Mouse (Mus musculus) neural tube, embryonic 15.5 days (tissue): ENCODE results near the gene Ror2. TPM values are rescaled to one million over a fixed set of nuclear protein-coding genes. Genes with fewer than 3 reads are reported as not detected.

Experiments
- ATAC-seq: fragments of 200-750 bp; cut with Nextera tagmentation; 2 replicates; pipeline ENCODE4 v1.8.0; 2017; ENCODE audit warnings: mild to moderate bottlenecking, moderate TSS enrichment, moderate library complexity; ENCODE audit not compliant: low FRiP score
- H3K27ac ChIP-seq: fragments of 300-500 bp; sonication (generic); replicated peaks from 2 replicates; pipeline ENCODE4 v1.5.1; 2015; ENCODE audit warnings: mild to moderate bottlenecking, inconsistent platforms
- H3K27me3 ChIP-seq: fragments of 300-500 bp; sonication (generic); replicated peaks from 2 replicates; pipeline ENCODE4 v1.6.1; 2015; ENCODE audit warnings: inconsistent platforms
- H3K36me3 ChIP-seq: fragments of 300-500 bp; sonication (generic); 2 replicates; pipeline ENCODE4 v1.6.1; 2015; ENCODE audit warnings: inconsistent platforms
- H3K4me1 ChIP-seq: fragments of 300-500 bp; sonication (generic); 2 replicates; pipeline ENCODE4 v1.6.1; 2015; ENCODE audit warnings: inconsistent platforms
- H3K4me2 ChIP-seq: fragments of 300-500 bp; sonication (generic); 2 replicates; pipeline ENCODE4 v1.6.1; 2015; ENCODE audit warnings: inconsistent platforms, mild to moderate bottlenecking, moderate library complexity
- H3K4me3 ChIP-seq: fragments of 300-500 bp; sonication (generic); replicated peaks from 2 replicates; pipeline ENCODE4 v1.5.1; 2015; ENCODE audit warnings: mild to moderate bottlenecking, inconsistent platforms
- H3K9ac ChIP-seq: fragments of 300-500 bp; sonication (generic); replicated peaks from 2 replicates; pipeline ENCODE4 v1.6.1; 2015; ENCODE audit warnings: mild to moderate bottlenecking, inconsistent platforms
- H3K9me3 ChIP-seq: fragments of 300-500 bp; sonication (generic); replicated peaks from 2 replicates; pipeline ENCODE4 v1.6.1; 2016; ENCODE audit warnings: inconsistent platforms
- WGBS: fragments of 180-500 bp; shearing (Covaris S2); methylation state at CpG from one replicate; pipeline ENCODE4 v1.1.7; 2015; ENCODE audit warnings: mixed read lengths; 5-methylcytosine and 5-hydroxymethylcytosine counted together
- polyA plus RNA-seq: library from polyadenylated mRNA; unstranded; fragments of >200 nt; fragmentation: Nextera tagmentation; extraction: Ambion mirVana; gene quantifications from 2 replicates; pipeline ENCODE4 v1.2.1, GENCODE M21; 2015

The Ror2 gene
- polyA plus RNA-seq, 1 experiment from 2014 or later: 3.4 TPM

DNA sequence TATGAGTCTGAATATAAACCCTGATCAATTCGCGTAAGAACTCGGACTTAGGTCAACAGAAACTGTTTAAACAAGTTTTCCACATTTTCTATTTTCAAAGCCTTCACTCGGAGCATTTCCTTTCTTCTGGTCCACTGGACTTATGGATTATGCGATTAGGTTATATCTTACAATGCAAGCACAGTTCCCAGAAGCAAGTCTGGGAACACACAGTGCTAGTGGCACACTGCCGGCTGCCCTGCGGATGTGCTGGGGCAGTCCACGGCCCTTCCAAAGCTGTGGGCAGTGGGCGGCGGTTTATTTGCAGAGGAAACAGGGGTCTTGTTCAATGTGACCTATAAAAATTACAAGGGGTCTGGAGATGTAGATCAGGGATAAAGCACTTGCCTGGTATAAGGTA is 97.0 kb downstream of the Ror2 start:
- Histone ChIP-seq H3K4me3 (no peak overlapping the region), H3K27ac (no peak overlapping the region), H3K36me3 (no peaks in the 10 kb centered on the region), H3K9ac (no peak overlapping the region), H3K4me2 (no peak overlapping the region), H3K27me3 (no peaks in the 10 kb centered on the region), H3K9me3 (no peaks in the 10 kb centered on the region), H3K4me1 (peaks cover 5% of the 10 kb centered on the region)
- WGBS: 72% methylated on average over 10 of the region's 10 CpGs
- no peak for ATAC-seq

DNA sequence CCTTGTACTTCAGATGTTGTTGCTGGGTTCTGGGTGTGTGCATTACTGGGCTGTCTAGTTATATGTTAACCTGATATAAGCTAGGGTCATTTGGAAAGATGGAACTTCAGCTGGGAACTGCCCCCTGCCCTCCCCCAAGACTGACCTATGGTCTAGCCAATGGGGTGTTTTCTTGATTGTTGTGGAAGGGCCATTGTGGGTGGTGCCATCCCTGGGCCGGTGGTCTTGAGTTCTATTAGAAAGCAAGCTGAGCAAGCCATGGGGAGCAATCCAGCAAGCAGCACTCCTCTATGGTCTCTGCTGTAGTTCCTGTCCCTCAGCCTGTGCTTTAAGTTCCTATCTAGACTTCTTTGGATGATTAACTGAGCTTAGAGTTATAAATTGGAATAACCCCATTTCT is 101.1 kb downstream of the Ror2 start:
- no peak for ATAC-seq
- H3K27me3 ChIP-seq: no peaks in the 10 kb centered on the region
- H3K9me3 ChIP-seq: no peaks in the 10 kb centered on the region
- peaks cover 8% of the 10 kb centered on the region; the same call in 1 of the 2 replicates for H3K4me1 ChIP-seq
- no peak overlapping the region for H3K4me2 ChIP-seq
- H3K27ac ChIP-seq: no peak overlapping the region
- no peak overlapping the region for H3K9ac ChIP-seq
- WGBS: 90% methylated on average over 1 of the region's 1 CpGs
- no peaks in the 10 kb centered on the region for H3K36me3 ChIP-seq
- no peak overlapping the region for H3K4me3 ChIP-seq

DNA sequence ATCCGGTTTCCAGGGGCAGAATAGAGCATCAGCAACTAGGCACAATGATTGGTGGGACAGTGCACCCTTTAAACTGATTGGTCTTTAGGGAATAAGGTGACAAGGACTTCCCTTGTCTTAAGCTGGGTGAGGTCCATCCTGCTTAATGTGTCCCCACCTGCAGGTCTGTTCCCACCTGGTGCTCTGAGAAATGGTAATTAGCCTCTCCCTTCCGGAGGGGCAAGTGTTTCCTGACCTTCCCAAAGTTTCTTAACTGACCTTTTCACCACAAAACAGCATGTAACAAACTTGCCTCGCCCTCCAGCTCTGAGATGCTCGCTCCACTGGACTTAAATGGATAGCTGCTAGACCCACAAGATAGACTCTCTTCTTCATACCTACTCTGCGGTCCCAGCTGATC is 101.8 kb downstream of the Ror2 start:
- peaks cover 12% of the 10 kb centered on the region for H3K4me1 ChIP-seq
- H3K27me3 ChIP-seq: no peaks in the 10 kb centered on the region
- no peak overlapping the region for H3K27ac ChIP-seq
- H3K4me3 ChIP-seq: no peak overlapping the region
- no peak overlapping the region for H3K4me2 ChIP-seq
- 66% methylated on average over 5 of the region's 5 CpGs for WGBS
- no peaks in the 10 kb centered on the region for H3K36me3 ChIP-seq
- no peaks in the 10 kb centered on the region for H3K9me3 ChIP-seq
- no peak overlapping the region for H3K9ac ChIP-seq
- ATAC-seq: no peak

DNA sequence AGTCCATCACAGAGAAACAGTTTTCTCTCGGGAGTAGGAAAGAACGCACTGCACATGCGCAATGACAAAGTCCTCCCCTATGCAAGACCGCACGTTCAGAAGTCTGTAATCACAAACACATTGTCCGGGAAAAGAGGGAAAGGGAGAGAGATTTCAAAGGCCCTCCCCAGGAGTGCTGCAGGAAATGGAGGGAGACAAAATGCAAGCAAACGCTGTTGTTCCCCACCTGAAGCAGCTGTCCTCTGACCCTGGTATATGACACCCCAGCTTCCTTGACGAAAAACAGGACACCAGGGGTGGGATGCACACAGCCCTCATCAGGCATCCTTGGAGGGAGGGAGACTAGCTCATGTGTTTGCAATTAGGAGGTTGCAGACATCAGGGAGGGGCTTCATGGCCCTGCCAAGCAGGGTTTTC is 102.8 kb downstream of the Ror2 start:
- Histone ChIP-seq H3K27ac (no peak overlapping the region), H3K36me3 (no peaks in the 10 kb centered on the region), H3K4me2 (no peak overlapping the region), H3K4me1 (peaks cover 21% of the 10 kb centered on the region), H3K9me3 (no peaks in the 10 kb centered on the region), H3K4me3 (no peak overlapping the region), H3K27me3 (no peaks in the 10 kb centered on the region), H3K9ac (no peak overlapping the region)
- 56% methylated on average over 8 of the region's 8 CpGs for WGBS
- no peak for ATAC-seq

DNA sequence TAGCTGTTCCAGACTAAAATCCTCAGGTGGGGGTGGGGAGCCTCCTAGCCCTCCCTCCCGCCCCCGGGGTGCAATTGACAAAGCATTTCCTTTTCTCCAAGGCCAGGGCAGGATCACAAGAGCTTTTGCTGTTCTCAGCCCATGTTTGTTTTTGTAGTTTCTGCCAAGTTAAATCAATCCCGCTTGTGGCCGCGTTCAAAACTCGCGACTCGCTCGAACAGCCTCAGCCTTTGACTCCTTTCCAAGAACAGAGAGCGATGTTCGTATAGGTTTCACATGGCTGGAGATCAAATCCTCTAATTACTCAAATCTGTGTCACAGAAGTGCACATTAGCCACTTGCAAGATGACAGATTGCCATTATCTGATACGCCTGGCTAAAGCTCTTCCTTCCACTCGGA is 107.3 kb downstream of the Ror2 start:
- H3K4me3 ChIP-seq: no peak overlapping the region
- 6% methylated on average over 13 of the region's 13 CpGs for WGBS
- no peaks in the 10 kb centered on the region for H3K36me3 ChIP-seq
- no peaks in the 10 kb centered on the region for H3K27me3 ChIP-seq
- no peak overlapping the region for H3K27ac ChIP-seq
- H3K4me2 ChIP-seq: peak overlapping the region; percentile 30
- ATAC-seq: 0 out of 2 replicates have a peak, but pooled peaks have one; percentile 4
- no peak overlapping the region for H3K9ac ChIP-seq
- H3K4me1 ChIP-seq: peaks cover 35% of the 10 kb centered on the region
- no peaks in the 10 kb centered on the region for H3K9me3 ChIP-seq

DNA sequence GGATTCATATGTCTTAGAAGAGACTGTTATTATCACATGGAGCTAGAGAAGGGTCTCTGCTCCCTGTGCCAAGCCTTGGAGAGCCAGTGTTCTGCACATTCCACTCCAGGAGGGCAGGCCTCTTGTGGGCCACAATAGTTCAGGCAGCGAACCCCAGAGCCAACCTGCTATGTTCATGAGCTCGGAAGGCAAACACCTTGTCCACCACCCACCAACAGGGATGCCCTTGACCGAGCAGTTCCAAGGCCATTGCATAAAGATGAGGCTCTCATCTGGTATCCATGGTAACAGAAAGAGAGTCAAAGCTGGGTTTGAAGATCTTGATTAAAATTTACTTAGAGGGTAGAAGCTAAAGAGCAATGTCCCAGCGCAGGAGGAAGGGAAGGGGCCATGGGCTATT is 107.8 kb downstream of the Ror2 start:
- 29% methylated on average over 4 of the region's 4 CpGs for WGBS
- Histone ChIP-seq H3K4me3 (no peak overlapping the region), H3K9me3 (no peaks in the 10 kb centered on the region), H3K27ac (no peak overlapping the region; the same call in 1 of the 2 replicates), H3K27me3 (no peaks in the 10 kb centered on the region), H3K36me3 (no peaks in the 10 kb centered on the region), H3K9ac (no peak overlapping the region), H3K4me1 (peaks cover 30% of the 10 kb centered on the region), H3K4me2 (peak overlapping the region; percentile 30; the same call in 1 of the 2 replicates)
- ATAC-seq: peak; percentile 26; the same call in 1 of the 2 replicates

DNA sequence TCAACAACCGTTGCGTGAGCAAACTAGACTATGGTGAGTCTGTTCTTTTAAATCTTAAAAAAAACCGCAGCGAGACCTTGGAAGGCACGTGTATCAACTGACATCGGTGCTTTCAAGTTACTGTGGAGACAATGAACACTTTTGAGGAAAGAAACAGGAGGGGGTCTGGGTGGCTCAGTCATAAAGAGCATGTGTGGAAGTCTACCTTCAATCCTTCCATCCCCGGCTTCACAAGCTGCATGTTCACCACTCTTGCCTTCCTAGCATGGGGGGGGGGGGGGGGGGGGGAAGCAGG is 108.6 kb downstream of the Ror2 start:
- Histone ChIP-seq H3K36me3 (no peaks in the 10 kb centered on the region), H3K27ac (no peak overlapping the region), H3K9ac (no peak overlapping the region), H3K27me3 (no peaks in the 10 kb centered on the region), H3K4me1 (peaks cover 30% of the 10 kb centered on the region), H3K9me3 (no peaks in the 10 kb centered on the region), H3K4me3 (no peak overlapping the region), H3K4me2 (no peak overlapping the region)
- no peak for ATAC-seq
- WGBS: 41% methylated on average over 7 of the region's 7 CpGs

DNA sequence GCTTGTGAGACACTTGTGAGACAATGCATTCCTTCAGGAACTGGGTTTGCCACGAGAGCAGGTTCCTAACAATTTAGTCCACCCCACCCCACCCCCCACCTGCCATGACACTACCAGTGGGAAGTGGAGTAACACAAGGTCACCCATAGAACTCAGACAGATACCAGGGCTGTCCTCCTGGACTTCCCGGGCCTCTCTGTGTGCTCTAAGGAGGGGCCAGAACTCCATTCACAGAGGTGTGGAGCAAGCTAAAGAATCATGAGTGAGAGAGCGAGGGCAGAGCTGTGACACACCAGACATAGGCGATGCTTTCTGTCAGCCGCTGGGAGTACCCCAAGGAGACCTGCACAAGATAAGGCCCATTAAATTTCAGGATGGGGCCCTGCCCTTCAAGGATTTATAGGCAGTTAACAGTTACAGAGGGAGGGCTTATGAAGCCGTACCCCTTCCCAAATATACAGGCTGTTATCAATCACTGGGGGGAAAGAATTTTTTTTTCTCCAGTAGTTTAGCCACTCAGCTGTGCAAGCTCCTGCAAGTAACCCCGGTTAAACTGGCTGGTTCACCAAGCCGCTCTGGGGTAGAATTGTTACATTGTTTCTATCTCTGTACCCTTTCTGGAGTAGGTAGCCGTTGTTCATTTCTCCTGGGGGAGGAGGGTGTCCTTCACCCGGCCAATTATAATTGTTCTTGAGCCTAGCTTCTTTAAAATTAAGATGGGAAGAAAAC is 109.1 kb downstream of the Ror2 start:
- Histone ChIP-seq H3K36me3 (no peaks in the 10 kb centered on the region), H3K9me3 (no peaks in the 10 kb centered on the region), H3K9ac (no peak overlapping the region), H3K27me3 (no peaks in the 10 kb centered on the region), H3K4me3 (no peak overlapping the region), H3K4me2 (no peak overlapping the region), H3K27ac (no peak overlapping the region), H3K4me1 (peaks cover 30% of the 10 kb centered on the region)
- peak; percentile 25; the same call in 1 of the 2 replicates for ATAC-seq
- WGBS: 53% methylated on average over 10 of the region's 10 CpGs

DNA sequence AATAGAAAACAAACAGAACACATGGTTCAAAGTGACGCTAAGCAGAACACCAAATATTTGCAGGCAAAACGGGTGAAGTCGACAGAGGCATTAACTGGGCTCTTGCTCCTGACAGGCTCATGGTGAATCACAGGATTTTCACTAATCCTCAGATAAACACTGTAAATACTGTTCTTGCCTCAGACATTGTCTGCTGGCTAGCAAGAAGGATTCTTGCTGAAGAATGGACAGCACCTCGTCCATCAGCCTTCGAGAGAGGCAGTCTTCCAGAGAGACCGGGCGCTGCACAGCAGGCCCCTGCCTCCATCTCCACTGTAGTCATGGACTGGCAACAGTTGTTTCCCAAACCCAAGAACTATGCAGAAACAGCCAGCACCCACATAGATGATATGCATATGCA is 110.9 kb downstream of the Ror2 start:
- H3K36me3 ChIP-seq: no peaks in the 10 kb centered on the region
- ATAC-seq: no peak
- 78% methylated on average over 7 of the region's 7 CpGs for WGBS

DNA sequence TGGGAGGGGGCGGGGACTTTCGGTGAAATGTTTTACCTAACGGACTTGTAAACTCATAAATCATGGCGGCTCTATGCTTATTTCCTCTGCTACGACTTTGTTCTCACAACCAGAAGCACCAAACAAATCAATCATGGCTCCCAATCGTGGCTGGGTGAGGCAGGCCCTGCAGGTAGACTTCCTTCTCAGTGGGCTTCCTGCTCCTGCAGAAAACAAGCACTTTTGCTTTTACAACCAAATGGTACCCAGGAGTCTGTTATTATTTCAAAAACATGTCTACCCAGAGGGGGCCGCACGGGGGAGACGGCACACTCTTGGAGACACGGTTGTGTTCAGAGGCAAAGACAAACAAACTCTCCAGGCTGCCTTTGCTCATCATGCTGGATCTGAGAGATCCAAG is 122.3 kb downstream of the Ror2 start:
- Histone ChIP-seq H3K36me3 (no peaks in the 10 kb centered on the region), H3K4me1 (peaks cover 12% of the 10 kb centered on the region), H3K4me2 (no peak overlapping the region), H3K4me3 (no peak overlapping the region), H3K27ac (no peak overlapping the region), H3K9ac (no peak overlapping the region), H3K9me3 (no peaks in the 10 kb centered on the region), H3K27me3 (no peaks in the 10 kb centered on the region)
- no peak for ATAC-seq
- 12% methylated on average over 10 of the region's 10 CpGs for WGBS

More for the DNA sequence above, 110.9 kb downstream of the Ror2 start:
- Histone ChIP-seq H3K4me2 (no peak overlapping the region), H3K9me3 (no peaks in the 10 kb centered on the region), H3K9ac (no peak overlapping the region), H3K27me3 (no peaks in the 10 kb centered on the region), H3K4me3 (no peak overlapping the region), H3K4me1 (peaks cover 30% of the 10 kb centered on the region), H3K27ac (no peak overlapping the region)

DNA sequence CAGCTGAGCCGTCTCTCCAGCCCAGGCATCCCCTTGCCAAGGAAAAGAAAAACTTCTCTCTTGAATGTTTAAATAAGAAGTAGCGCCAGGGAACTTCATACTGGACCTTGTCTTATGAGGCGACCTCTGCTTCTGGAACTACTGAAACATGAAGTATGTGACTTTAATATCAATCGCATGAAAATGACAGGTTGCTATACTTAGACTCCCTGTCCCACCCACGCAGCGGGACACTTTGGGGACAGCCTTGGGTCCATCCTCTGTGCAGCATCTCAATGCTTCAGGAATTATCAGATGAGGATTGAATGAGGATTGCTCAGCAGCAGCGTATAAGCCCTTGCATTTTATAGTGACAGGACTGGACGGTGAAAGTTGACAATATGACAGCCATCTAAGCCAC is 122.9 kb downstream of the Ror2 start:
- 66% methylated on average over 8 of the region's 8 CpGs for WGBS
- H3K4me2 ChIP-seq: no peak overlapping the region
- H3K27ac ChIP-seq: no peak overlapping the region
- H3K36me3 ChIP-seq: no peaks in the 10 kb centered on the region
- no peaks in the 10 kb centered on the region for H3K9me3 ChIP-seq
- no peak overlapping the region for H3K9ac ChIP-seq
- ATAC-seq: no peak
- H3K4me3 ChIP-seq: no peak overlapping the region
- no peaks in the 10 kb centered on the region for H3K27me3 ChIP-seq
- H3K4me1 ChIP-seq: peaks cover 12% of the 10 kb centered on the region

DNA sequence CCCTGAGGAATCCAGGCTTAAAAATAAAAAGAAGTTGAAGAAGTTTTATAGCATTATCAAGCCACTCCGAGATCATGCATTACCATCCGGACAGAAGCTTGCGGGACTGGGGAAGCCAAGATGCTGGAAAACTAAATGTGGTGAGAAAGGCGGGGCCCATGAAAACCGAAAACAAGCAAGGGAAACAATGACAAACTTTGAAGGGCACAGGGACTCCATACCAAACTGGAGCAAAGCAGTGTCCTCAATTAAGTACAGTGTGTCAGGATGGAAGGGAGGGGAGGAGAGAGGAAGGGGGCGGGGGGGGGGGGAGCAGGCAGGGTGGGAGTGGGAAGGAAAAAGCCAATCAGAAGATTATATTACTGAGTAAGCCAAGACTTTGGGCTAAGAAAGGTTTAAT is 126.4 kb downstream of the Ror2 start:
- Histone ChIP-seq H3K4me3 (no peak overlapping the region), H3K9ac (no peak overlapping the region)

More for the DNA sequence above, 126.4 kb downstream of the Ror2 start:
- Histone ChIP-seq H3K27ac (no peak overlapping the region), H3K4me1 (peaks cover 18% of the 10 kb centered on the region), H3K4me2 (no peak overlapping the region), H3K27me3 (no peaks in the 10 kb centered on the region), H3K36me3 (no peaks in the 10 kb centered on the region), H3K9me3 (no peaks in the 10 kb centered on the region)
- WGBS: 82% methylated on average over 6 of the region's 6 CpGs
- no peak for ATAC-seq
